Mouse (Mus musculus): Measurements from ENCODE around the gene Fibin. TPM values are rescaled to one million over a fixed set of nuclear protein-coding genes. Genes with fewer than 3 reads are reported as not detected.

Gene Fibin
- polyA plus RNA-seq (2012; rRNA removed; ENCODE audit: low replicate concordance) = 0.66 and 0.95 TPM in 2 replicates

GRCm38 (mm10) chr2:110362432-110363283 is at the start of gene Fibin:
Gene Fibin, minus strand, starts transcription at chr2:110363183.

GRCm38 (mm10) chr2:110314509-110315155 is 48.4 kb downstream of the Fibin start, which contains the start of gene Bbox1:
Gene Bbox1, minus strand, starts transcription at chr2:110314560.

Other genes starting within 250 kb of the Fibin start
- gene Bbox1, start 48.6 kb downstream of the Fibin start, polyA plus RNA-seq (2012; rRNA removed; ENCODE audit: low replicate concordance) = 0.20 and 0.74 TPM in 2 replicates
- 14.9 TPM in 1 of 2 replicates, not detected in the other for gene Slc5a12, start 234.1 kb upstream of the Fibin start, polyA plus RNA-seq (2012; rRNA removed; ENCODE audit: low replicate concordance)

Measured in duodenum, adult 2 months (tissue).